Mouse (Mus musculus) brain, adult 2 months (tissue): ENCODE results near the gene 1700061G19Rik.

ENCODE experiments used
- DNase-seq: peaks from one replicate; pipeline ENCODE4 v3.0.0; 2011; ENCODE audit warnings: low read depth, low spot score

1700061G19Rik gene

GRCm38 (mm10) chr17:56874936-56875651, at the start of gene 1700061G19Rik:
Gene 1700061G19Rik, plus strand, starts transcription at chr17:56875477.
- no peak for DNase-seq

GRCm38 (mm10) chr17:56826718-56827117, 48.6 kb upstream of the 1700061G19Rik start:
- DNase-seq: peak; percentile 73

GRCm38 (mm10) chr17:56829171-56829570, 46.1 kb upstream of the 1700061G19Rik start:
- no peak for DNase-seq

- peak; percentile 8 for DNase-seq
These were observed 45.5 kb upstream of the 1700061G19Rik start for GRCm38 (mm10) chr17:56829795-56830194.

- DNase-seq: peak; percentile 6
These were observed 44.7 kb upstream of the 1700061G19Rik start, which contains the start of gene Rfx2 for GRCm38 (mm10) chr17:56830411-56831110. Gene Rfx2, minus strand, starts transcription at chr17:56831013.

GRCm38 (mm10) chr17:56831111-56831816, 44.0 kb upstream of the 1700061G19Rik start:
- DNase-seq: peak; percentile 99

GRCm38 (mm10) chr17:56832918-56833317, 42.4 kb upstream of the 1700061G19Rik start:
- no peak for DNase-seq

GRCm38 (mm10) chr17:56833381-56833780, 41.9 kb upstream of the 1700061G19Rik start:
- DNase-seq: no peak

- DNase-seq: no peak
These were observed 38.9 kb upstream of the 1700061G19Rik start for GRCm38 (mm10) chr17:56836336-56836735.

GRCm38 (mm10) chr17:56840524-56840923, 34.8 kb upstream of the 1700061G19Rik start:
- no peak for DNase-seq

- DNase-seq: no peak
These were observed 33.1 kb upstream of the 1700061G19Rik start for GRCm38 (mm10) chr17:56842173-56842572.

GRCm38 (mm10) chr17:56843678-56844077, 31.6 kb upstream of the 1700061G19Rik start:
- no peak for DNase-seq

- no peak for DNase-seq
These were observed 26.5 kb upstream of the 1700061G19Rik start for GRCm38 (mm10) chr17:56848785-56849184.

GRCm38 (mm10) chr17:56849710-56850109, 25.6 kb upstream of the 1700061G19Rik start:
- DNase-seq: no peak

- DNase-seq: peak; percentile 10
These were observed 24.1 kb upstream of the 1700061G19Rik start for GRCm38 (mm10) chr17:56851167-56851566.

GRCm38 (mm10) chr17:56855421-56855820, 19.9 kb upstream of the 1700061G19Rik start:
- DNase-seq: no peak

GRCm38 (mm10) chr17:56858216-56858615, 17.1 kb upstream of the 1700061G19Rik start:
- peak; percentile 60 for DNase-seq

GRCm38 (mm10) chr17:56858922-56859321, 16.4 kb upstream of the 1700061G19Rik start:
- no peak for DNase-seq

GRCm38 (mm10) chr17:56861197-56861596, 14.1 kb upstream of the 1700061G19Rik start:
- no peak for DNase-seq

GRCm38 (mm10) chr17:56866071-56866470, 9.2 kb upstream of the 1700061G19Rik start:
- no peak for DNase-seq

- no peak for DNase-seq
These were observed 5.7 kb upstream of the 1700061G19Rik start for GRCm38 (mm10) chr17:56869481-56869977.
